Mouse (Mus musculus) telencephalon, adult 2 months (tissue): ENCODE results near the gene Lbp.
A peak's percentile ranks its signal among the peaks of the same experiment; 100 is the strongest.

Experiments
- DNase-seq: peaks from one replicate; pipeline ENCODE4 v3.0.0-alpha.2; 2011; ENCODE audit warnings: low read depth, low spot score

Gene Lbp

GRCm38 (mm10) chr2:158313089-158313488 is 6.8 kb downstream of the Lbp start:
- DNase-seq, result no peak

DNA sequence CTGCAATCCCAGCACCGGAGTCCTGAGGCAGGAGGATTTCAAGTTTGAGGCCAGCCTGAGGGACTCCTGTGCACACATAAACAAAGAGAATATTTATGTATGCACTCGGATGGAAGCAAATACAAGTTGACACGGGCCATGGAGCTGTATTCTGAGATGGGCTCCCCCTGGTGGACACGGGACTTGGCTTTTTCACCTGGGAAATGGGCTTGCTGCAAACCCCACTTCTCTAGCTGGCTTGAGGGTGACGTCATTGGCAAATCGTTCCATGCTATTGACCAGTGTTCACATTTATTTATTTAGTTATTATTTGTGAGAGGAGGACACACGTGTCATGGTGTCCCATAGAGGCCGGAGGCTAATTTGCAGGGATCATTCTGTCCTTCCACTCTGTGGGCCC is 10.1 kb downstream of the Lbp start:
- DNase-seq, result no peak

DNA sequence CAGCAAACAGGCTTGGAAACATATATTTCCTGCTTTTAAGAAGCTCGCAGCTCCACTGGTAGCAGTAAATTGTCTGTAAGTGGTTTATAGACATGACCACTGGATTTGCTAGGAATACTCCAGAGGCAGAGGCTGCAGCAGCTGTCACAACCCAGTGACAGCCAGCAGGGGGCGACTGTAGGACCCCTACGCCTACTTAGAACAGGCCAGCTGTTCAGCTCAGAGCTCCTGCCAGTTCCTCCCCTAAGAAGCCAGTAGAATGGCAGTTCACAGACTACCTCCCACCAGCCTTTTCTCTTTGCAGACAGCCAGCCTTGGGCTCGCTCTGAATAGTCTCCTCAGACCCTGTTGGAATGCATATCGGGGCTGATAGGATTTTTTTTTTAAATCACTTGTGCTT is 10.7 kb downstream of the Lbp start:
- peak; percentile 71 for DNase-seq

DNA sequence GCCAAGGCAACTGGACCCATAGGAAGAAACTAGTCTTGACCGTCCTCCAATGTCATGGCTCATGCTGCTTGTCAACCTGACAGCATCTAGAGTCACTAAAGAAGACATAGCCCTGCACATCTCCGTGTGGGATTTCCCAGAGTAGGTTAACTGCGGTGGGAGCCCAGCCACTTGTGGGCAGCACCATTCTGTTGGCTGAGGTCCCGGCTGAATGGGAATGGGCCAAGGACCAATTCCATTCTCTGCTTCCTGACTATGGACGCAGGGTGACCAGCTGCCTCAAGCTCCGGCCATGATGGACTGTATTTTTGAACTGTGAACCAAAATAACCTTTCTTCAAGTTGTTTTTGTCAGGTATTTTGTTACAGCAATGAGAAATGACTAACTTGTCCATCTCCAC is 15.3 kb downstream of the Lbp start:
- no peak for DNase-seq

- no peak for DNase-seq
Observed at GRCm38 (mm10) chr2:158322845-158323244, 16.6 kb downstream of the Lbp start.

GRCm38 (mm10) chr2:158324531-158325190 is 18.4 kb downstream of the Lbp start:
- DNase-seq, result no peak

GRCm38 (mm10) chr2:158325609-158326008 is 19.3 kb downstream of the Lbp start:
- no peak for DNase-seq

- no peak for DNase-seq
Observed at GRCm38 (mm10) chr2:158334356-158334755, 28.1 kb downstream of the Lbp start.

- no peak for DNase-seq
Observed at GRCm38 (mm10) chr2:158337698-158338097, 31.4 kb downstream of the Lbp start.

DNA sequence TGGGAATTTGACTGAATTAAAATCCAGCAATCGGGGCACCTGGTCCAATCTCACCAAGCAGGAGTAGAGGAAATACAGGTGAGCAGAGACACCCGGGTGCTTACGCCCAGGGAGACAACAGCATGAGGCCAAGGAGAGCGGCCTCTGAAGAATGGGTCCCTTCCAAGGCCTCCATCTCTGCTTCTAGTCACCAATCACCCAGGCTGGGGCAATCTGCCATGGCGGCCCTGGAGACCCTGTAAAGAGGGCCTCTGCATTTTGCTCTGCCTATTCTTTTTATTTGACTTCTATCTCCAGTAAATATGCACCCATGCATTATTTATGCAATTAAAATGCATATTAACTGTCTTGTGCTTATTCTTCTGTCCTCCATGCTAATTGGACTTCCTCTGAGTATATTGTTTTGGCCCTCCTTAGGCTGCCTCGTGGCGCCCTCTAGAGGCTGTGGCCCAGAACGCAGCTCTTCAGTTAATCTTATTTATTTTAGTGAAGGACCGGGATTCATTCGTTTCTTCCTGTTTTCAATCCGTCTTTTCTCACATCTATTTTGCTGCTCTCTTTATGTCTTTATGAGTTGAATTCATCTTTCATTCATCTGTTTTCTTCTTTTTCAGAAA is 33.8 kb downstream of the Lbp start:
- DNase-seq, result no peak

- DNase-seq, result no peak
Observed at GRCm38 (mm10) chr2:158341324-158341723, 35.0 kb downstream of the Lbp start.

DNA sequence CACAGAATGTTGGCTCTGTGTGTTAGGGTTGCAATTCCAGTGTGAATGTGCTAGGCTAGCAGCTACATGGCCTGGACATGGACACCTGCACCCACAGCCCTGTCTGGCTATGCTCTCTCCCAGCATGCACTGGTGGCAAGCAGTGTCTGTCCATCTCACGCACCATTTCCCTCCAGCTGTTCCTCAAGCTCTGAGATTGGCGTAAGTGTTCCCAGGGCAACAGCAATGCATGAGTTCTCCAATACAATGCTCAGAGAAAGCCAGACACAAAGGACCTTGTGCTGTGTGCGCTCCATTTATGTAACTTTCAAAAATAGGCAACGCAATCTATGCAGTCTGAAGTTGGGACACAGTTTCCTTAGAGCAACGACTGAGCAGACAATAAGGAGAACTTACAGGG is 37.2 kb downstream of the Lbp start:
- DNase-seq, result no peak

- DNase-seq, result no peak
Observed at GRCm38 (mm10) chr2:158346467-158346866, 40.2 kb downstream of the Lbp start.

DNA sequence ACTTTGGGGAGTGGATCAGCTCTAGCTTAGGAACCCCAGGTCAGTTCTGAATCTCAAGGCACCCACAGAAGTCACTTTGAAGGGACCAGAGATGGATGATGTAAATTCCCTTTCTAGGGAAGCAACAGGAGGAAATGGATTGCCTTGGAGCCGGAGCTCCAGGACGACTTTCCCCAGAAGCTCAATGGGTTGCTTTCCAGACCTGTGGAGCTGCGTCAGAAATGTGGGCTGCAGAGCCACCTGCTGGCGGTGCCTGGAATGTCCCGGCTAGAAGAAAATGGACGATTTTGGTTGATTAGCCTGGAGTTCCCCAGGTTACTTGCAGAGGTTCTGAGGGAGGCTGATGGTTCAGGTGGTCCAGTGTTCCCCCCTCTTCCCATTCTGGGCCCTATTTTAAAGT is 41.6 kb downstream of the Lbp start:
- no peak for DNase-seq

- DNase-seq, result no peak
Observed at GRCm38 (mm10) chr2:158352801-158353520, 46.7 kb downstream of the Lbp start.

GRCm38 (mm10) chr2:158354348-158355114 is 48.2 kb downstream of the Lbp start:
- DNase-seq, result no peak

DNA sequence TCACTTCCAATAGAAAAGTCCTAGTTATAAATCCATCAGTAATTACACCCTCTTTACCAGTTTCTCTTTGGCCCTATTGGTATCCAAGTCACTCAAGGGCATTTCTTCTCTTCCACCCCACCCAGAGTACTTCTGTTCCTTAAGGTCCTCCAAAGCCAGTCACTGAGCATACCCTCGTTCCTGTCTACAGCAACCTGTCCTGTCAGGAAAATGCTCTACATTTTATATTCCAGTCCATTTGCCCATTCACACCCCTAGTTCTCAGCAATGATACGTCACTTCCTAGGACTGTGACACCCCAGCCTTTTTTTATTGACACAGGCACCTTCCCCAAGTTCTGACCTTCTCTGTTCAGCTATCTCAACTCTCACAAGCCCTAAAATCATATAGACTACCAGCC is 48.9 kb downstream of the Lbp start:
- DNase-seq, result no peak

- DNase-seq, result no peak
Observed at GRCm38 (mm10) chr2:158356121-158356520, 49.8 kb downstream of the Lbp start.

GRCm38 (mm10) chr2:158359757-158360620 is 53.7 kb downstream of the Lbp start:
- no peak for DNase-seq

DNA sequence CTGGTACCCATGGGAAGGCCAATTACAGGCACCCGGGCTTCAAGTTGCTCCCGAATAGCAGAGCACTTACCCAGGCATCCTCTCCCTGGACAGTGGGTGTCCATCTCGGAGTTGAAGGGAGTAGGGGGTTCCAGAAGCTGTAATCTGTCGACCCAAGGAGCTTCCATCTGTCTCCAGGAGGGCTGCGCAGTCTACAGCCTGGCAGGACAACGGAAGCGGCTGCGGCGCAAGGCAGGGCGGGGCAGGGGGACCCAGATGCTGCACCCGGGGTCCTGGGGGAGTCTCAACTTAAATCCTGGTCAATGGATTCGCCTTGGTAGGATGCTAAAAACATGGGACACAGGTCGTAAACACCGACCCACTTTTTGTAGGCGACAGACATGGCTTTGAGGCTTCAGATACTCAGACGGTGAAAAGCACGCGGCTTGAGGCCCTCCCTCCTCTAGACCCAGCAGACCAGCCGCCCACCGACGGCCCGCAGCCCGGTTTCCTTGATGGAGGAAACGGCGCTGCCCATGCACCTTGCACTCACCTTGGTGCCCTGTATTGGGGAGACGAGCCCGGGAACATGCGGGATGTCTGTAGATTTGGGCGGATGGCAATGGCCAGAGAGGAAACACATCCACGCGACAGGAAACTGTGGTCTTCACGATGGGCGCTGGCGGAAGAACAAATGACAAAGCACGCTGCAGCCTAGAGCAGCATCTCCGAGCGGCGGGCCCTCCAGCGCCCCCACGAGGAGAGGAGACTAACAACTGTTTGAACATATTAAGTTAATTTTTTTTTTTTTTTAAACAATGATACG is 54.8 kb downstream of the Lbp start:
- peak; percentile 81 for DNase-seq
